Mouse (Mus musculus) liver, adult 2 months (tissue): ENCODE data around the gene Gm38431.

ENCODE experiments used
- CTCF ChIP-seq: fragments of 200-500 bp; IDR thresholded peaks from 2 replicates; pipeline ENCODE4 v1.5.1; 2011; ENCODE audit warnings: low read depth, low read length, control low read depth
- POLR2A ChIP-seq: fragments of 200-500 bp; IDR thresholded peaks from 2 replicates; pipeline ENCODE4 v1.6.1; 2011; ENCODE audit warnings: low read length, control low read depth; ENCODE audit not compliant: insufficient read depth; ENCODE audit errors: extremely low read depth

DNA sequence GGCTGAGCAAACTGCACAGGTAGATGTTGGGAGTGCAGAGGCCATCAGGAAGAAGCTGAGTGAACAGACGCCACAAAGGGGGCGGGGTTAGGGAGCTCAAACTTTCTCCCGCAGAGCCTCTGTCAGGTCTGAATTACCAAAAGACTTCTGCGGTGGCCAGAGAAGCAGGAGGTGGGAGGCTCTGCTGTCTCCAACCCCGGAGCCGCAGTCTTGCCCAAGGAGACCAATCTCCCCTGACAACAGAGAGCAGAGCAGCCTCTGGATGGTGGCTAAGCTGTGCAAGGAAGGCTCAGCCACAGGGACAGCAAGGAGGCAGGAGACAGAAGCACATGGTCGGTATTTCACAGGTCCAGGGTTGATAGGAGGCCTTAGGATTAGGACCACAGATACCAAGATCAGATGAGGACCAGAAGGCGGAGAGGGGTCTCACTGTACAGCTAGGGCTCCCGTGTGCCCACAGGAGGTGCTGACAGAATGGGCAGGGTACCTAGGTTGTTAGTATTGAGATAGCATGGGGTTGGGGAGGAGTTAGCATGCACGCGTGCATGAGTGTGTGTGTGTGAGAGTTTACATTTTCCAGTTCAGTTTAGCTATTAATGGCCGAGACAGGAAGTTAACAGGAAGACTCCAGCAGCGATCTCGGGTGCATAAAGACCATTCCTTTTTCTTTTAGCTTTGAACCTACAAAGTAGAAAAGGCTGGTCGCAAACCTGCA, 8.8 kb upstream of the Gm38431 start:
- TF ChIP-seq POLR2A (no peak), CTCF (no peak)
